Mouse (Mus musculus) liver, embryonic 16.5 days (tissue): ENCODE data around the gene 4930404N11Rik. TPM values are rescaled to one million over a fixed set of nuclear protein-coding genes. Genes with fewer than 3 reads are reported as not detected.

Experiments
- ATAC-seq: fragments of 200-750 bp; cut with Nextera tagmentation; 2 replicates; pipeline ENCODE4 v1.8.0; 2017; ENCODE audit warnings: low read depth, mild to moderate bottlenecking, moderate number of reproducible peaks, moderate library complexity
- H3K27ac ChIP-seq: fragments of 300-500 bp; sonication (generic); 2 replicates; pipeline ENCODE4 v1.5.1; 2014; ENCODE audit warnings: mild to moderate bottlenecking, low read length
- H3K27me3 ChIP-seq: fragments of 300-500 bp; sonication (generic); 2 replicates; pipeline ENCODE4 v1.6.1; 2014; ENCODE audit warnings: low read depth, low read length, mixed read lengths; ENCODE audit not compliant: control insufficient read depth, insufficient read depth
- H3K36me3 ChIP-seq: fragments of 300-500 bp; sonication (generic); 2 replicates; pipeline ENCODE4 v1.6.1; 2014; ENCODE audit warnings: mild to moderate bottlenecking; ENCODE audit not compliant: control insufficient read depth, insufficient read depth
- H3K4me1 ChIP-seq: fragments of 300-500 bp; sonication (generic); 2 replicates; pipeline ENCODE4 v1.6.1; 2014; ENCODE audit warnings: low read depth, low read length, mixed read lengths; ENCODE audit not compliant: control insufficient read depth
- H3K4me2 ChIP-seq: fragments of 300-500 bp; sonication (generic); 2 replicates; pipeline ENCODE4 v1.6.1; 2014; ENCODE audit warnings: low read depth, low read length, mixed read lengths
- H3K4me3 ChIP-seq: fragments of 300-500 bp; sonication (generic); 2 replicates; pipeline ENCODE4 v1.5.1; 2014; ENCODE audit warnings: low read depth, mild to moderate bottlenecking, low read length
- H3K9ac ChIP-seq: fragments of 300-500 bp; sonication (generic); 2 replicates; pipeline ENCODE4 v1.6.1; 2014; ENCODE audit warnings: low read depth, low read length
- H3K9me3 ChIP-seq: fragments of 300-500 bp; sonication (generic); replicated peaks from 2 replicates; pipeline ENCODE4 v1.6.1; 2016; ENCODE audit warnings: low read length; ENCODE audit not compliant: control insufficient read depth
- whole genome bisulfite sequencing: fragments of 180-500 bp; shearing (Covaris S2); extraction: QIAGEN DNeasy Blood & Tissue Kit; methylation state at CpG from one replicate; pipeline ENCODE4 v1.1.7; 2014; ENCODE audit not compliant: insufficient replicate concordance; 5-methylcytosine and 5-hydroxymethylcytosine counted together
- polyA plus RNA-seq: library from polyadenylated mRNA; unstranded; fragments of >200 nt; fragmentation: Nextera tagmentation; extraction: Ambion mirVana; gene quantifications from 2 replicates; pipeline ENCODE4 v1.2.1, GENCODE M21; 2015

The 4930404N11Rik gene
- polyA plus RNA-seq, 1 experiment from 2014 or later: 2.5 TPM

DNA sequence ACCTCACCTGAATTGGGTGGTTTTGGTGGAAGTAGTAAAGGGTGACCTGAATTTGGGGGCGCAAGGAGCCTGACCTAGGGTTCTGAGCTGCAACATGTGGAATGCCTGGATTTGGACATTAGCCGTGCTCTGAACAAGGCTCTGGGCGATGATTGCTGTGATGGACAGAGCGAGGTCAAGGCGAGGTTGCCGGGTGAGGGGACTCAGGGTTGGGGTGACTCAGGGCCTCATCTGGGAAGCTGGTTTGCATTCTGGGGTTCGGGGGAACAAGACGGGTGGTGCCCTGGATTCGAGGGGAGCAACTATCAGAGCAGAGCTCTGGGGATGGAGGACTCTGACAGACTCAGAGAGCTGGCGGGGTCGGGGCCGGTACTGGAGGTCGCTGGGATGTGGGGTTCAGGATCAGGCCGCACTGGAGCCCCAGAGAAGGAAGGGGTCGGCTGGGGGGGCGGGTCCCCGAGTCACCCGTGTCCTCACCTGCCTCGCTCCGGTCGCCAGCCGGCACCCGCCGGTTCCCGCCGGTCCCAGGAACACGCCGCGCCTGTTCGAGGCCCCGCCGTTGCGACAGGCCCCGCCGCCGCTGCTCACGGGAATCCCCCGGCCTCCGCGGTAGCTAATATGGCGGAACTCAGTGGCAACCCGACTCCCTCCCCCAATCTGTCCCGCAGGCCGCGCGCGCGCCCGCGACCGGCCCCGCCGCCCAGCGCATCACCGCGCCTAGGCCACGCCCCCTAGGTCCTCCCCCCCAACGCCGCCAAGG, 12.4 kb upstream of the 4930404N11Rik start, which contains the start of gene Fzr1:
Gene Fzr1, minus strand, starts transcription at position 724 of the 760 bp plus-strand sequence.
- H3K27ac ChIP-seq: peak within 1 kb of the TSS; percentile 100
- no peaks in the 10 kb centered on the region for H3K9me3 ChIP-seq
- peak within 1 kb of the TSS; percentile 85 for H3K4me3 ChIP-seq
- peak within 1 kb of the TSS; percentile 83 for H3K4me2 ChIP-seq
- peaks cover 66% of the 10 kb centered on the region for H3K4me1 ChIP-seq
- peak within 1 kb of the TSS; percentile 98 for H3K9ac ChIP-seq
- WGBS: under 1% methylated on average over 42 of the region's 59 CpGs
- no peaks in the 10 kb centered on the region for H3K27me3 ChIP-seq
- no peak for ATAC-seq
- H3K36me3 ChIP-seq: peaks cover 33% of the 10 kb centered on the region

DNA sequence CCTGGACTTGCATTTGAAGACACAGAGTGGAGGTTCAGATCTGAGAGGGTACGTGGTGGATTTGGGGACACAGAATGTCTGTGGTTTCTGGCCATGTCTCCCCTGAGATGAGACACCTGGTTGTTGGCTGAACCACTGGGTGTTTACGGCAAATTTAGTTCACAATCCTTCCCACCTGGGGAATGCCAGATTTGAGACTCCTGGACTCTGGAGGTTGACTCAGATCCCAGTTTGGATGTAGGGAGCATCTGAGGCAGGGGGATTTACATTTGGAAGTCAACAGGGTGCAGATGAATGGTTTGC, 11.7 kb upstream of the 4930404N11Rik start:
- H3K9ac ChIP-seq: peak overlapping the region; percentile 98
- peak overlapping the region; percentile 85 for H3K4me3 ChIP-seq
- H3K27ac ChIP-seq: peak overlapping the region; percentile 88
- H3K9me3 ChIP-seq: no peaks in the 10 kb centered on the region
- H3K4me1 ChIP-seq: peaks cover 63% of the 10 kb centered on the region
- peak overlapping the region; percentile 71 for H3K4me2 ChIP-seq
- peaks cover 39% of the 10 kb centered on the region for H3K36me3 ChIP-seq
- no peak for ATAC-seq
- 44% methylated on average over 2 of the region's 2 CpGs for WGBS
- no peaks in the 10 kb centered on the region for H3K27me3 ChIP-seq

DNA sequence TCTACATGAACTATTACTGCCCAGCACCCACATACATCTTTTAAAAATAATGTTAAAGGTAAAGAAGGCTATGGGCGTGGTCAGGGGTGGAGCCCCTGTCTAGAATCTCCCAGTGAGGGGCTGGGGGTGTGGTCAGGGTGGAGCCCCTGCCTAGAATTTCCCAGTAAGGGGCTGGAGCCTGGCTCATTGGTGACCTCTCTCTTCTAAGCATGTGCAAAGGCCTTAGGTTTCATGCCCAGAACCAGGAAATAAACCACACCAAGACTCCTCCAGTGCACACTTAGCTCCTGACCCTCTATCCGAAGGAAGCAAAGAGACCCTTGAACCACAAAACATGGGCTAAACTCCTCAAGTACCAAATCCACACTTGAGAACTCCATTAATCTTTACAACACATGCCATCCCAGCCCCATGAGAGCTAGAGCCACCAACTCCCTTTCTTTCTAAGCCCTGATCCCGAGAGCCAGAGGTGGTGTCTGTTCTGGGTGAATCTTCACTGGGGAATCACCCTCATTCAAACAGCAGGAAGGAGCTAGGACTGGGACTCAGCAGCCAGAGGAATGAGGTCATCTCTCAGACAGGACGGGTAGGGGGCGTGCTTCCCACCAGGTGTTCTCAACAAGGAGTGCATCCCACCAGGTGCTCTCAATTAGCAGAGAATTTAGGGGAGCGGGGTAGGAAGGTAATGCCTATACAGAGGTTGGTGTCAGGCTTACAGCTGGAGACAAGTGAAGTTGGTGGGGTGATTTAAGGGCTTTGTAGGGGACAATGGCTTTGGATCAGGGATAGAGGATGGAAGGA, 11.1 kb upstream of the 4930404N11Rik start:
- 34% methylated on average over 6 of the region's 6 CpGs for WGBS
- Histone ChIP-seq H3K9ac (peak overlapping the region; percentile 98), H3K4me2 (peak overlapping the region; percentile 71), H3K36me3 (peaks cover 43% of the 10 kb centered on the region), H3K27ac (peak overlapping the region; percentile 88), H3K4me1 (peaks cover 60% of the 10 kb centered on the region), H3K9me3 (no peaks in the 10 kb centered on the region), H3K4me3 (peak overlapping the region; percentile 85), H3K27me3 (no peaks in the 10 kb centered on the region)
- peak; percentile 12 for ATAC-seq

DNA sequence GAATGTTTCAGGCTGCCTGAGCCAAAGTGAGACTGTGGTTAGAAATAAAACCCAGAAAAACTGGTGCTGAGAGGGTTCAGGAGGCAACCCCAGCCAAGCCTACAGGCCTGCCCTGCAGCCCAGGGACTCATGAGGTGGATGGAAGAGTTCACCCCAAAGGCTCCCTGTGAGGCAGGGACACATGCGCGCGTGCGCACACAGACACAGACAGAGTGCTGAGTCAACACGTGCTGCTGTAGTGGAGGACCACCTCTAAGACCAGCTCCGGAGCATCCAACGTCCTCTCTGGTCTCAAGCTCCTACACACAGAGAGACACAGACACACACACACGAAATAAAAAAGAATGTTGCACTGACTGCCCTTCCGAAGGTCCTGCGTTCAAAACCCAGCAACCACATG, 9.7 kb upstream of the 4930404N11Rik start:
- Histone ChIP-seq H3K27me3 (no peaks in the 10 kb centered on the region), H3K9me3 (no peaks in the 10 kb centered on the region), H3K4me1 (peaks cover 46% of the 10 kb centered on the region), H3K9ac (peak overlapping the region; percentile 15), H3K36me3 (peaks cover 58% of the 10 kb centered on the region), H3K4me2 (peak overlapping the region; percentile 71), H3K4me3 (peak overlapping the region; percentile 85), H3K27ac (peak overlapping the region; percentile 88; the same call in 1 of the 2 replicates)
- WGBS: 88% methylated on average over 10 of the region's 10 CpGs
- ATAC-seq: no peak

DNA sequence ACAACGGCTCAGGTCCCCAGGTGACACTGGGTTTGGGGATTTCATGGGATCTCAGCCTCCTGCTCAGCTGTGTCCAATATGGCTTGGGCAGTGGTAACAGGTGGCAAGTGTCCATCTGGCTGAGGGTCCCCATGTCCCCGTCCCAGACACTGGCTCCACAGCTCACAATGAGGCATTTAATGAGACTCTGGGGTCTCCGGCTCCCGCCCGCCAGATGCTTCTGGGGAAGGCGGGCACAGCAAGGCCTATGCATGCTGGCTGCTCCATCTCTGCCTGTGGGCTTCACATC, 1.5 kb upstream of the 4930404N11Rik start:
- no peak for ATAC-seq
- H3K36me3 ChIP-seq: peaks cover 67% of the 10 kb centered on the region

DNA sequence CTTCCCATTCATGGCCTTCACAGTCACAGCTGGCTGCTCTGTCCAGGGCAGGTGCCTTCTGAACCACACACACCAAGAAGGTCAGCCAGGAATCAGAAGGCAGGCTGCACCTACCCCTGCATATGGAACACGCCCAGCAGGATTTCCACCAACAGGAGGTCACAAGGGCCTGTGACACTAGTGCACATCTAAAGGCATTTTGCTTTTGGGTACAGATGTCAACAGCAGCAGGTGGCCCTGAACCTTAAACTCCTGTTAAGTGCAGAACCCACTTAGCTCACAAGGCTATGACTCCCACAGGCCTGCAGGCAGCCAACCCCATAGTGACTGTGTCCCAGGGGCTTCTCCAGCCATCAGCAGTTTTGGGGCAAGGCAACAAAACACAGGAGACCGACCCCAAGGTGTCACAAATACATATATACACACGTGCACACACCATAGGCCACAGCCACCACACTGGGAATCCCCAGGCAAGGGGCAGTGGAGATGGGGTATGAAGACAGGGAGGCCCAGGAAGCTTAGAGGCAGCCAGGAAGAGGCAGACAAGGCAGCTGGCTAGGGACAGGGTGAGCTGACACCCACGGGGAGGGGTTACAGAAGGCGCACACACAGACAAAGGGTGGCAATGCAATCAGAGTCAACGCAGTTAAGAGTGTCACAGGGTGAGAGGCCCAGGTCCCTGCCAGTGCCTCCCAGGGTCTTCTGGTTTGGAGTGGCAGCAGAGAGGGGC, 1.0 kb upstream of the 4930404N11Rik start:
- ATAC-seq: peak; percentile 1; the same call in 1 of the 2 replicates
- H3K36me3 ChIP-seq: peaks cover 62% of the 10 kb centered on the region
- 62% methylated on average over 6 of the region's 6 CpGs for WGBS

More for the DNA sequence above, 1.5 kb upstream of the 4930404N11Rik start:
- no peak overlapping the region for H3K9ac ChIP-seq
- no peak overlapping the region for H3K4me3 ChIP-seq
- H3K27me3 ChIP-seq: no peaks in the 10 kb centered on the region
- WGBS: 83% methylated on average over 6 of the region's 6 CpGs
- H3K4me2 ChIP-seq: no peak overlapping the region
- H3K27ac ChIP-seq: no peak overlapping the region
- H3K9me3 ChIP-seq: no peaks in the 10 kb centered on the region
- H3K4me1 ChIP-seq: peaks cover 51% of the 10 kb centered on the region

DNA sequence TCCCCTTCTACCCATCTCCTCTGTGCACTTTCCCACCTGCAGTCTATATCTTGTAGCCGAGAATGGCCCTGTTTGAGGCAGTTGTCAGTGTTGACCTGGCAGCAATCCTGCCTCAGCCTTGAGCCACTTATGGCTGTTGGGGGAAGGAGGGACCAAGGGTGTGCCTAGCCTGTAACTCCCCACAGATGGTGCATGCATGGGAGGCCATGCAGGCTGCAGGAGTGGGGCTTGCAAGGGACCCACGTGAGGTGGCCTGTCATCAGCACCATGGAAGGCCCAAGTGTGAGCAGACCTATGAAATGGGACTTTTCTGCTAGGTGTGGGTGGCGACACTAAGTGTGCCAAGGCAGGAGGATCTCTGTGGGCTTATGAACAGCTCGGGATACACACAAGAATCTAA, 543 bp downstream of the 4930404N11Rik start:
- WGBS: 42% methylated on average over 4 of the region's 4 CpGs
- H3K9ac ChIP-seq: peak overlapping the region; percentile 15; the same call in 1 of the 2 replicates
- no peak overlapping the region for H3K4me3 ChIP-seq
- ATAC-seq: no peak
- H3K9me3 ChIP-seq: no peaks in the 10 kb centered on the region
- H3K4me1 ChIP-seq: peaks cover 71% of the 10 kb centered on the region
- H3K27ac ChIP-seq: peak overlapping the region; percentile 78
- H3K27me3 ChIP-seq: no peaks in the 10 kb centered on the region
- peaks cover 52% of the 10 kb centered on the region for H3K36me3 ChIP-seq
- no peak overlapping the region for H3K4me2 ChIP-seq

More for the DNA sequence above, 1.0 kb upstream of the 4930404N11Rik start:
- Histone ChIP-seq H3K4me2 (no peak overlapping the region), H3K9me3 (no peaks in the 10 kb centered on the region), H3K4me1 (peaks cover 56% of the 10 kb centered on the region), H3K9ac (no peak overlapping the region), H3K4me3 (no peak overlapping the region), H3K27me3 (no peaks in the 10 kb centered on the region), H3K27ac (peak overlapping the region; percentile 78)

DNA sequence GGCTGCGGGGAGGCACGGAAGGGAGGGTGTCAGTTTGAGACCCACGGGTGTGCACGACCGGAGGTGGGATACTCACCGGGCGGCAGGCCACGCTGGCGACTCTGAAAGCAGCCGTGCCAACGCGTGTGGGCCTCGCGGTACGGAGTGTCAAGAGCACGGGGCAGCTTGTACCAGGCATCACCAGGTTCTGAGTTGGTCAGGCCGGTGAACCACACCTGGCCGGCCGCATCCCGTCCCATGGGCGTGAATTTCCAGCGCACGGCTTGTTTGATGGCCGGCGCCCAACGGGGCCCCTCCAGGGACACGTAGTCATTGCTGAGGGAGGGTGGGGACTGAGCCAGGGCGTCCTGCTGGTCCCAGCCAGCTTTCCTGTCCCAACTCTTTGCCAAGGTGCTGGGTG, 950 bp downstream of the 4930404N11Rik start:
- peaks cover 48% of the 10 kb centered on the region for H3K36me3 ChIP-seq
- H3K9ac ChIP-seq: peak overlapping the region; percentile 15; the same call in 1 of the 2 replicates
- no peaks in the 10 kb centered on the region for H3K27me3 ChIP-seq
- H3K9me3 ChIP-seq: no peaks in the 10 kb centered on the region
- H3K4me1 ChIP-seq: peaks cover 75% of the 10 kb centered on the region
- no peak for ATAC-seq
- 58% methylated on average over 28 of the region's 28 CpGs for WGBS
- H3K27ac ChIP-seq: peak overlapping the region; percentile 78
- H3K4me3 ChIP-seq: no peak overlapping the region
- H3K4me2 ChIP-seq: no peak overlapping the region
